Mouse (Mus musculus) induced T-regulatory cell, adult 2 months (primary cell): ENCODE measurements around the gene Tmem117.

Experiments used
- DNase-seq: peaks from one replicate; pipeline ENCODE4 v3.0.0-alpha.2; 2012; ENCODE audit warnings: low read depth

Gene Tmem117

GRCm38 (mm10) chr15:94628830-94629601 is at the start of gene Tmem117:
Gene Tmem117, plus strand, starts transcription at chr15:94629232.
- no peak for DNase-seq

GRCm38 (mm10) chr15:94582000-94582593 is 46.9 kb upstream of the Tmem117 start:
- DNase-seq = no peak

GRCm38 (mm10) chr15:94583153-94583552 is 45.9 kb upstream of the Tmem117 start:
- no peak for DNase-seq

- DNase-seq = peak; percentile 20
Observed at GRCm38 (mm10) chr15:94584738-94585137, 44.3 kb upstream of the Tmem117 start.

- peak; percentile 26 for DNase-seq
Observed at GRCm38 (mm10) chr15:94587826-94588715, 41.0 kb upstream of the Tmem117 start.

GRCm38 (mm10) chr15:94589219-94590075 is 39.6 kb upstream of the Tmem117 start, which contains the start of gene Twf1:
Gene Twf1, minus strand, starts transcription at chr15:94589889.
- DNase-seq = peak; percentile 99

- DNase-seq = no peak
Observed at GRCm38 (mm10) chr15:94590083-94590482, 38.9 kb upstream of the Tmem117 start.

GRCm38 (mm10) chr15:94591356-94591755 is 37.7 kb upstream of the Tmem117 start:
- no peak for DNase-seq

GRCm38 (mm10) chr15:94593586-94593985 is 35.4 kb upstream of the Tmem117 start:
- DNase-seq = no peak

- DNase-seq = no peak
Observed at GRCm38 (mm10) chr15:94600145-94600707, 28.8 kb upstream of the Tmem117 start.

GRCm38 (mm10) chr15:94601339-94601738 is 27.7 kb upstream of the Tmem117 start:
- peak; percentile 74 for DNase-seq

- no peak for DNase-seq
Observed at GRCm38 (mm10) chr15:94602441-94602840, 26.6 kb upstream of the Tmem117 start.

GRCm38 (mm10) chr15:94607768-94608167 is 21.3 kb upstream of the Tmem117 start:
- DNase-seq = no peak

GRCm38 (mm10) chr15:94616036-94616435 is 13.0 kb upstream of the Tmem117 start:
- no peak for DNase-seq

GRCm38 (mm10) chr15:94620909-94621308 is 8.1 kb upstream of the Tmem117 start:
- no peak for DNase-seq

- no peak for DNase-seq
Observed at GRCm38 (mm10) chr15:94628463-94628829, 586 bp upstream of the Tmem117 start.

- DNase-seq = no peak
Observed at GRCm38 (mm10) chr15:94630553-94630952, 1.5 kb downstream of the Tmem117 start.

- no peak for DNase-seq
Observed at GRCm38 (mm10) chr15:94634524-94634923, 5.5 kb downstream of the Tmem117 start.

- DNase-seq = no peak
Observed at GRCm38 (mm10) chr15:94638207-94638606, 9.2 kb downstream of the Tmem117 start.

GRCm38 (mm10) chr15:94639126-94639525 is 10.1 kb downstream of the Tmem117 start:
- DNase-seq = no peak

- DNase-seq = no peak
Observed at GRCm38 (mm10) chr15:94646012-94646411, 17.0 kb downstream of the Tmem117 start.
